Mouse (Mus musculus): Measurements from ENCODE around the gene Gusb.

The Gusb gene

DNA sequence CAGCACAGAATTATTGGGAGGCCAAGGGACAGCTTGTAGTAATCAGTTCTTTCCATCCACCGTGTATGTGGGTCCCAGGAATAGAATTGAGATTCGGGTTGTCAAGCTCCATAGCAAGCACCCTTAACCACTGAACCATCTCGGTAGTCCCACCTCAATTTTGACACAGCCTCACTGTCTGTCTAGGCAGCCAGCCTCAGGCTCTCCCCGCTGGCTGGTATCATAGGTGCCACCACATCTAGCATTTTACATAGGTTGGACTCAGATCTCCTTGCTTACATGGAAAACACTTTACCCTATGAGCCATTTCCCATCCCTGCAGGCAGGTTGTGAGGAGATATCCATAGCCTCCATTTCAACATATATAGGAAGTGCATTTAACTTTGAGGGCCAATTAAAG lies 28.5 kb downstream of the Gusb start:
- DNase-seq: no peak

DNA sequence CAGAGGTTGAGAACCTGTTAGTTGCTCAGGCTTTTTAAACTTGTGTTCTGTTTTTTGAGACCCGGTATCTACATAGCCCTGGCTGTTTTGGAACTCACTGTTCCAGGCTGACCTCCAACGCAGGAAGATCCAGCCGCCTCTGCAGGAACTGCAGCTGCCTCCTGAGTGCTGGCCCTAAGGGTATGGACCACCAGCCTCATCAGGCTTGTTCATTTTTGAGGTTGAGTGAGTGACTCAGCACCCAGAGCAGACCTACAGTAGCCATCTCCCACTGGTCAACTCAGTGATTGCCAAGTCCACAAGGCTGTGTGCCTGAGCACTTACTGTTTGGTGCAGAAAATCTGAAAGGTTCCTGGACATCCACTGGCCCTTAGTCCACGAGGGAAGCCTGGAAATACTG lies 31.4 kb downstream of the Gusb start:
- no peak for DNase-seq

DNA sequence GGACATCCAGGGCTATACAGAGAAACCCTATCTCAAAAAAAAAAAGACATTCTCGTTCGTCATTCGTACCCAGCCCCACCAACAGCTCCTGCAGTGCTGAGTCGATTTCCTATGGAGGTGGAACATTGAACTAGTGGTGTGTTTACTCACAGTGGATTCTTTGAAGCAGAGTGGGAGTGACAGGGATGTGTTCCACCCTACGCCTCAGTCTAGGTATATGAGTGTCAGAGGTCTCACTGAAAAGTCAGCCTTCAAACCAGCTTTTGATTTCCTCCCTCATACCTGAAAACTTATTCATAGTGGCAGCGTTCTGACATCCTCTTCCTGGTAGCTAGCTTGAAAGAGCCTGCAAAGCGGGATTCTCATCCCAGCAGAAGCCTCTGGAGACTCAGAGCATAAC lies 34.4 kb downstream of the Gusb start:
- no peak for DNase-seq

DNA sequence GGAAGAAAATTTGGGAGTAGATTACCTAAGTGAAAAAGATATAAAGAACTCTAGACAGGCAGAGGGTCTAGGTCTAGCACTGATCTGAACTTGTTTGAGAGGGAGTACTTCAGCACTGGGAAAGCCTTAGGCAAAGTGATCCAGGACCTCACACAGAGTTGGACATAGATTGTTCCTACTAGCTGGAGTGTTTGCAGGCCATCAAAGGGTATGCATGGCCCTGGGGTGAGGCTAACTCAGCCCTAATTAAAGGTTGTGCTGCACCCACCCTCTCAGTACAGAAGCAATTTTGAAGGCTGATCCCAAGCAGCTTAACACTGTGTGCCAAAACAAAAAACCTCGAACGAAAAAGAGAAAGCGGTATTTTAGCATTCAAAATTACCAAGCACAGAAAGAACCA lies 36.4 kb downstream of the Gusb start:
- DNase-seq: no peak

DNA sequence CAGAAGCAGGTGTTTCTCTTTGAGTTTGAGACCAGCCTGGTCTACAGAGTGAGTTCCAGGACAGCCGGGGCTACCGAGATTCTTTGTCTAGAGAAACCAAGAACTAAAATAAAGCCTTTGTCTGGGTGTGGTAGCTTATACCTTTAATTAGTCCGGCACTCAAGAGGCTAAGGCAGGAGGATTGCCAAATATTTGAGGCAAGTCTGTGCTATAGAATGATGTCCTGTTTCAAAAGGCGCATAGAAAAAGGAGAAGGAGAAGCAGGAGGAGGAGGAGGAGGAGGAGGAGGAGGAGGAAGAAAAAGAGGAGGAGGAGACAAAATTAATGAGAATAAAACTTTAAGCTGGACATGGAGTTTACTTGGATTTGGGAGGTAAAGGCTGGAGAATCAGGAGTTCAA lies 39.6 kb downstream of the Gusb start:
- no peak for DNase-seq

DNA sequence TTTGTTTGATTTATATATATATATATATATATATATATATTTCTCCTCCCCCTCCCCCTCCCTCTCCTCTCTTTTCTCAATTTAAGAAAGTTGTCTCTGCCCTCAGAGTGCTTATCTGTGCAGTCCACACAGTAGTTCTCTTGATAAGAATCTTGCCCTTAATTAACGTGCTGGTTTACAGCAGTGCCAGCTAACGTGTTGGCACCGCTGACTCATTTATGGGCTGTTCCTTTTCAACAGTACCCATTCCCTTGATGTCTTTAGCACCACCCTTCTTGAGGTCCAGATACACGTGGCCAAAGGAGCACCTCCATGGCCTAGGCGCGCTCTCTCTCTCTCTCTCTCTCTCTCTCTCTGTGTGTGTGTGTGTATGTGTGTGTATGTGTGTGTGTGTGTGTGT lies 47.1 kb downstream of the Gusb start:
- DNase-seq: no peak

DNA sequence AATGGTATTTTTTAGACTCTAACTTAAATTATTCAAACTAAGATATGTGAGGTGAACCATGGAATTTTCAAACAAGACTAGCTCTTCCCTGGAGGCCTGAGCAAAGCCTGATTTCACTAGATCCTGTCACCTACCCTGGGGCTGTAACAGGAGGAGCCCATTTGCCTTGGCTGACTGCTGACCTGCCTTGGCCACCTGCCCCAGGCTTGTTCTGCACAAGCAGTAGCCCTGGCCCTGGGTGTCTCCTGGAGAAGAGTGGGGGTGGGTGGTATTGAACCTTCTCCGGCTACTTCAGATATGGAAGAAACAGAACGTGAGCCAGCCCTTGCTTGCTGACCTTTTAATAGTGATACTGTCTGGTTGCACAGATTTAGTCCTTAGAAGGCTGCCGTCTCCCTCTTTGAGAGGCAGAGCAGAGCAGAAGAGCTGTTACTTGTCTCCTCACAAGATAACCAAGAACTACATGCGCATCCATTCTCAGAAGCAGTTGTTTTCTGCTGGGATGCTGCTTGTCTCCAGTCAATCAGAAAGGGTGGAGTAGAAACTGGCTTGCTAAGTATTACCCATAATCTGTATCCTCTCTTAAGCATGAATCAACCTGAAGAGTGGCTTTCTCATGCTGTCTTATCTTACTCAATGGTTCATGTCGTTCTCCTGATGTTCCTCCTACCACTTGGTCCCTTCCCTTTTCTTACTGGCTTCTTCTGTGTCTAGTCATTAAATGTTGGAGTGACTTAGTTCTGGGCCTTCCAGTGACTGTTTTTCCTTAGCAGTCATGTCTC lies 48.2 kb downstream of the Gusb start:
- no peak for DNase-seq

DNA sequence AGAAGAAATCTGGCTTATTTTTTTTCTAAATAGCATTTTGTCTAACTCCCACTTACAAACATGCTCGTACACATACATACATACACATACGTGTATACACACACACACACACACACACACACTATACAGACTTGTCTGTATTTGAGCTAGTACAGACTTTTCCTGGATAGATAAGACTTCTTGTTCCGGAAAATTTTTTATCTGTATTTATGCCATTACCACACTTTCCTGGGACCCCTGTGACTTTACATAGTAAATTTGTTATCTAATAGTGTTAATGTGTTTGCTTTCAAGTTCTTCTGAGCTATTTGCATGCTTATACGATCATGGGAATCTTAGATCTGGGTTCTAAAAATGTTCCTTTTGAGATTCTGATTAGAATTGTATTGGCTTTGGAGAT lies 50.7 kb downstream of the Gusb start:
- no peak for DNase-seq

DNA sequence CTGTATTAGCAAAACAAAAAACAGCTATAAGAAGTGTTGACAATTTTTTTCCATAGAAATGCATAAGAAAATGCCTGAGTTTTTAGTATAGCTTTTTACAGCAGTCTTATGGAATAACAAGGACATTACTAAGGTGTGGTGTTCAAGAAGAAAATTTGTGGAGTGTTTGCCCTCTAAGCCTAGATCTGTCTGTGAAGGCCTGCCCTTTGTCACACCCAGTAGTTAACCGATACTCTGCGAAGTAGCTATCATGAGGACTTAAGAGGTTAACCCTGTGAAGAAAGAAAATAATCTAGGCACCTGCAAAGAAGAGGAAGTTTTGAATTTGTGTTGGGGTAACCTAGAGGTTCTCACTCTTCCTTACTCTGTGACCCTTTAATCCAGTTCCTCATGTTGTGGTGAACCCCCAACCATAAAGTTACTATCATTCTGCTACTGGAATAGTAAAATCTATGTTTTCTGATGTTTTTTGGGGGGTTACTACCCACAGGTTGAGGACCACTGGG lies 55.3 kb downstream of the Gusb start:
- no peak for DNase-seq

DNA sequence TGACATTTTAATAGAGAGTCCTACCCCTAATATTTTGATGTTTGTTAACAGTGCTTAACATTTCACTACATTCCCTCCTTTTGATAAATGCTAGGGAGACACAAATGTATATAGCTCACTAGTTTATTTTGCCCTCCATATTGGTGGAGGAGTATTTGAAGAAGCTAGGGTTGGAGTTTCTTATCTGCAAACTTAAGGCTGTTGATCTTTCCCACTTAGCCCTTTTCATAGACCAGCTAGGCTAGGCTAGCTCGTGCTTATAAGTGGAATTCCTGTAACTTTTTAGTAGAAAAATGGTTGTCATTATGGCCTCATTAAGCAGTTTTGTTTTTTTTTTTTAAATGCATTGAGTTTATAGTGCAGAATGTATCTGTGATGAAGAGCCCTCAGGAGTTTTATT lies 59.4 kb downstream of the Gusb start:
- DNase-seq: no peak

DNA sequence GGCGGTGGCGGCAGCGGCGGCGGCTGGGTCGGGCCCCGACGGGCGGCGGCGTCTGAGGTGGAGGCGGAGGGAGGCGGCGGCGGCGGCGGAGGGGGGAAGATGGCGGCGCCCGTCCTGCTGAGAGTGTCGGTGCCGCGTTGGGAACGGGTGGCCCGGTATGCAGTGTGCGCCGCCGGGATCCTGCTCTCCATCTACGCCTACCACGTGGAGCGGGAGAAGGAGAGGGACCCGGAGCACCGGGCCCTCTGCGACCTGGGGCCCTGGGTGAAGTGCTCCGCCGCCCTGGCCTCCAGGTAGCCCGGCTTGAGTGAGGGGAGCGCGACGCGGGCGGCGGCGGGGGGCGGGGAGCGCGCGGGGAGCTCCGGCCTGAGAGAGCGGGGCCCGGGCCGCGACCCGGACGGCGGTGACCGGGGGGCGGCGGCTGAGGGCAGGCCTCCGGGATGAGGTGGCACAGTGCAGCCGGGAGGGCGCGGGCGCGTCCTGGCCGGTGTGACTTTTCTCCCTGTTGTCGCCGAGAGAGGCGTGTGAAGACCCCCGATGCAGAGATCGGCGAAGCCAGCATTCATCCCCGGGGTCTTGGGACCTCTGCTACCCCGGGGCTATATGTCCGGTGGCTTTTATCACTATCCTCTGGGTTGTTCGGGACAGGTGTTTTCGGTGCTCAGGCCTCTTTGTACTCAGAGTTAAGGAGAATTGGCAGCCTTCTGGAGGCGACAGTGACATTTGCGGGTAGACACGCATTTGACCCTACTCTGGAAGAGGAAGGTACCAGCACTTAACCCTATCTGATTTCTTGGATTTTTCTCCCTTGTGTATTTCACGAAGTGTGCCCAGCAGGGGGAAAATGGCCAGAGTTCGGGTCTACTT lies 60.5 kb downstream of the Gusb start:
- DNase-seq: peak; percentile 36

DNA sequence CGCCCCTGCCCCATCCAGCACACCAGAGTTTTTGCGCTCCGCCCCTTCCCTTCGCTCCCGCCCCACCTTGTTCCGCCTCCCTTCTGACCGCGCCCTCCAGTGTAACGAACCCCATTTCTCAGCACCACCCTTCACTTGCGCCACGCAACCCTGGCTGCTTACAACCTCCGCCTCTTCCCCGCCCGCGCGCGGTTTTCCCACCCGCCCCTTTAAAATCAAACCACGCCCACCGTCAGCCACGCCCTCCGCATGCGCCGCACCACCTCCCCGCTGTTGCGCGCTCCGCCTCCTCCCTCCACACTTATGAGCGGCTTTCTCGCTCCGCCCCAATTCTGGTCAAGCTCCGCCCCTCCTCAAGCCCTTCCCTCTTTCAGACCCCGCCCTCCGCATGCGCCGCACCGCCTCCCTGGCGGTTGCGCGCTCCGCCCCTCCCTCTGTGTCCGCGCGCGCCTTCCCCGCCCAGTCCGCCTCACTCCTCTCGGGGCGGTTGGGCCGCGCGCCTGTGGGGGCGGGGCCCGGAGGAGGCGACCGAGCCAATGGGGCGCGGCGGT lies 61.3 kb downstream of the Gusb start, which contains the start of gene Vkorc1l1:
Gene Vkorc1l1 (plus strand): TSS at position 476 of the 551 bp plus-strand sequence.
- peak; percentile 99 for DNase-seq

DNA sequence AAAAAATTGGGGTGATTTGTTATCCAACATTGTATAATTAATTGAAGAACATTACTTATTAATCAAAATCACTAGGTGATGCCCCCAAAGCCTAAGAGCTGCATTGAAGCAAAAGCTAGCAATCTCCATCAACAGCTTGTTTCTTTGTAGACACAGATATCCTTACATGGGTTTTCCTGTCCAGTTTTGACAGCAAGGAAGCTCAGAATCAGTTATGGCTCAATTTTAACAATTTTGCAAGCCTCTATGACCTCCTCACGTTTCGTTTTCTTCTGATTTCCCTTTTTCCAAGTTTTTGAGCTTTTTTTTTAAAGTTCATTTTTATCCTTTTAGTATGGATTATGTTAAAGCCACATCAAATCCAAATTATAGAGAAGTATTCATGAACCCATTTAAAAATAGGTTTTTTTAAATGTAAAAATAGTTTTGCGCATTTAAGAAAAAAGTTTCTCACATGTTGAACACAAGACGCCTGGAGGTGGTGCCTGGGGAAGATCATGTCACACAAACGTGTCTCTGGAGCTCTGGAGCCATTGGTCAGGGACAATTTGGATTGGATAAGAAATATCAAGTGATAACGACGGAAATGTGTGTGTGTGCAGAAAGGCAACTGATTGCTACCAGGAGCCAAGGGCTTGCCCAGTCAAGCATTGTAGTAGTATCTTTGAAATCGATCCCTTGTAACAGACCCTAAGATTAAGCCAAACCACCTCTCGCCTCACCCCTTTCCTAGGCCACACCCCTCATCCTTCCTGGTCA lies 61.9 kb downstream of the Gusb start:
- DNase-seq: no peak

DNA sequence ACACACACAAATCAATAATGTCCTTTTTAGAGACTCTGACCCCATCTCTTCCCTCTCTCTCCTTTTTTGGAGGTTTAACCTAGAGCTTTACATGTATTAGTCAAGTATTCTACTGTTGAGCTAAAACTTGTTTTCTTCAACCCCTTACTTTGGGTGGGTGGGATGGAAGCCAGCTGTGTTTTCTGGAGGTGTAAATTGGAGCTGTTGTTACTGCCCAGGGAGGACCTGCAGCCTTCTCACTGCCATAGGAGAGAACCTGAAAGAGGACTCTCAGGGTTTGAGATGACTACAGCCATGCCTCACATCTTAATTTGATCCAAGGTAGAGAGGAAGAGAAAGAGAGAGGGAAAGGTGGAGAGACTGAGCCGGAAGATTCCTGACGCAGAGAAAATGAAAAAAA lies 62.6 kb downstream of the Gusb start:
- DNase-seq: no peak

Data from lung, postnatal 10 days (tissue).